Mouse (Mus musculus) heart, embryonic 14.5 days (tissue): ENCODE measurements around the gene Aoc1. TPM values are rescaled to one million over a fixed set of nuclear protein-coding genes. Genes with fewer than 3 reads are reported as not detected.

Experiments used
- ATAC-seq: fragments of 200-750 bp; cut with Nextera tagmentation; 2 replicates; pipeline ENCODE4 v1.8.0; 2017; ENCODE audit warnings: low read depth, moderate TSS enrichment; ENCODE audit not compliant: insufficient number of reproducible peaks, insufficient read depth, low FRiP score
- H3K27ac ChIP-seq, 2 experiments: fragments of 200-500 bp in 1 of 2; fragments of 300-500 bp in 1 of 2; sonication (generic) in 1 of 2; replicated peaks in 1 of 2; 2 replicates each; pipeline ENCODE4 v1.5.1; 2012 to 2014; ENCODE audit warnings: low read depth in 2 of 2, low read length in 2 of 2, control low read depth in 1 of 2, mild to moderate bottlenecking in 1 of 2, mixed read lengths in 1 of 2; ENCODE audit not compliant: control insufficient read depth in 1 of 2, insufficient read depth in 1 of 2
- H3K27me3 ChIP-seq: fragments of 300-500 bp; sonication (generic); 2 replicates; pipeline ENCODE4 v1.6.1; 2014; ENCODE audit warnings: mild to moderate bottlenecking, low read length, control low read depth; ENCODE audit not compliant: control insufficient read depth, insufficient read depth
- H3K36me3 ChIP-seq: fragments of 300-500 bp; sonication (generic); 2 replicates; pipeline ENCODE4 v1.6.1; 2014; ENCODE audit warnings: mild to moderate bottlenecking, control low read depth, low read length, mixed read lengths; ENCODE audit not compliant: control insufficient read depth, insufficient read depth
- H3K4me1 ChIP-seq, 2 experiments: fragments of 200-500 bp in 1 of 2; fragments of 300-500 bp in 1 of 2; sonication (generic) in 1 of 2; 2 replicates each; pipeline ENCODE4 v1.6.1; 2012 to 2014; ENCODE audit warnings: low read length in 2 of 2, control low read depth in 1 of 2, mixed read lengths in 1 of 2; ENCODE audit not compliant: control insufficient read depth in 2 of 2, insufficient read depth in 2 of 2
- H3K4me2 ChIP-seq: fragments of 300-500 bp; sonication (generic); 2 replicates; pipeline ENCODE4 v1.6.1; 2014; ENCODE audit warnings: mild to moderate bottlenecking, low read length
- H3K4me3 ChIP-seq, 2 experiments: fragments of 200-500 bp in 1 of 2; fragments of 300-500 bp in 1 of 2; sonication (generic) in 1 of 2; 2 replicates each; pipeline ENCODE4 v1.5.1; 2012 to 2014; ENCODE audit warnings: low read length in 2 of 2, mild to moderate bottlenecking in 2 of 2, control low read depth in 1 of 2, low read depth in 1 of 2, moderate library complexity in 1 of 2; ENCODE audit not compliant: control insufficient read depth in 1 of 2, insufficient read depth in 1 of 2
- H3K9ac ChIP-seq: fragments of 300-500 bp; sonication (generic); 2 replicates; pipeline ENCODE4 v1.6.1; 2014; ENCODE audit warnings: mild to moderate bottlenecking, low read length
- H3K9me3 ChIP-seq: fragments of 300-500 bp; sonication (generic); 2 replicates; pipeline ENCODE4 v1.6.1; 2016; ENCODE audit warnings: low read length, control low read depth; ENCODE audit not compliant: control insufficient read depth
- WGBS: fragments of 180-500 bp; shearing (Covaris S2); extraction: QIAGEN DNeasy Blood & Tissue Kit; methylation state at CpG from one replicate; pipeline ENCODE4 v1.1.7; 2014; 5-methylcytosine and 5-hydroxymethylcytosine counted together
- polyA plus RNA-seq: library from polyadenylated mRNA; unstranded; fragments of >200 nt; fragmentation: Nextera tagmentation; extraction: Ambion mirVana; gene quantifications from 2 replicates; pipeline ENCODE4 v1.2.1, GENCODE M21; 2014

Gene Aoc1
- polyA plus RNA-seq, 1 experiment from 2014 or later: not detected

DNA sequence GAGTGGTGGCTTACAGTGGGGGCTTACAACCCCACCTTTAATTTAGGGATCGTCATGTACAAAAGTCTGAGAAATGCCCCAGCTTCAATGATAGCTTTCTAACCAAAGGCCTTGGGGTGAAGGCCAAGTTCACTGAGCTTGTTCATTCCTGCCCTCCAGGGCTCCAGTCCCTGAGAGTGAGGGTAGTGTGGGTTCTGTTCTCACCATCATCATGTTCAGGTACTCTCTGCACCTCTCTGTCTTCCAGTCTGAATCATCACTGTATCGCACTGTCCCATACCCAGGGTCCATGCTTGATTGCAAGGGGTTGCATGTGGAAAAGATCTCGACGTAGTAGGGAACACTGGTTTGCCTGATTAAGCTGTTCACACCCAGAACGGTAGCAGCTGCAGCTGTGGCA is 37.5 kb upstream of the Aoc1 start:
- peaks cover 4 to 19% of the 10 kb centered on the region in 2 experiments; a peak in 3 of 4 replicates for H3K4me1 ChIP-seq
- H3K9me3 ChIP-seq: no peaks in the 10 kb centered on the region
- H3K27ac ChIP-seq: no peak overlapping the region
- H3K4me3 ChIP-seq: no peak overlapping the region
- no peak overlapping the region for H3K4me2 ChIP-seq
- no peak for ATAC-seq
- WGBS: 74% methylated on average over 5 of the region's 5 CpGs
- H3K36me3 ChIP-seq: peaks cover 58% of the 10 kb centered on the region
- H3K9ac ChIP-seq: no peak overlapping the region
- no peaks in the 10 kb centered on the region for H3K27me3 ChIP-seq

GRCm38 (mm10) chr6:48836146-48836545 is 36.5 kb upstream of the Aoc1 start:
- Histone ChIP-seq H3K4me1 (peaks cover 5 to 19% of the 10 kb centered on the region in 2 experiments; a peak in 3 of 4 replicates), H3K9ac (no peak overlapping the region), H3K36me3 (peaks cover 58% of the 10 kb centered on the region), H3K4me3 (no peak overlapping the region), H3K9me3 (no peaks in the 10 kb centered on the region), H3K27me3 (no peaks in the 10 kb centered on the region), H3K27ac (no peak overlapping the region), H3K4me2 (no peak overlapping the region)
- no peak for ATAC-seq
- 83% methylated on average over 5 of the region's 5 CpGs for WGBS

DNA sequence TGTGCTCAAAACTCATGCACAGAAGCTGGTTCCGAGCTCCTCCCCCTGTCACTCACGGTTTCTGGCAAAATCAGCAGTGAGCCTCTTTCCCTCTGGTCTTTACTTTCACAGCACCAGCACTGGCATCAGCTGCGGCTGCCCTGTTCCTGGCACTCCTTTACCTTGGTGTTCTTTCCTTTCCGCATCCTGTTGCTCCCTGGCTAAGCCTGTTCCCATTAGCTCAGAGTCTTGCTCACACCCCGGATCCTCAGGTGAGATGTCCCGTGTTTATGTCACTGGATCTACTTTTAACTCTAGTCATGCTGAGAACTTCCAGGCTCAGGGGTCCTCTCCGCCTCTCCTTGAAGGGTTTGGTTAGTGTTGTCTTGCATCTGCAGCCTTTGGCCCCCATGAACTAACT is 35.2 kb upstream of the Aoc1 start:
- H3K4me3 ChIP-seq: no peak overlapping the region
- ATAC-seq: no peak
- WGBS: 81% methylated on average over 7 of the region's 7 CpGs

DNA sequence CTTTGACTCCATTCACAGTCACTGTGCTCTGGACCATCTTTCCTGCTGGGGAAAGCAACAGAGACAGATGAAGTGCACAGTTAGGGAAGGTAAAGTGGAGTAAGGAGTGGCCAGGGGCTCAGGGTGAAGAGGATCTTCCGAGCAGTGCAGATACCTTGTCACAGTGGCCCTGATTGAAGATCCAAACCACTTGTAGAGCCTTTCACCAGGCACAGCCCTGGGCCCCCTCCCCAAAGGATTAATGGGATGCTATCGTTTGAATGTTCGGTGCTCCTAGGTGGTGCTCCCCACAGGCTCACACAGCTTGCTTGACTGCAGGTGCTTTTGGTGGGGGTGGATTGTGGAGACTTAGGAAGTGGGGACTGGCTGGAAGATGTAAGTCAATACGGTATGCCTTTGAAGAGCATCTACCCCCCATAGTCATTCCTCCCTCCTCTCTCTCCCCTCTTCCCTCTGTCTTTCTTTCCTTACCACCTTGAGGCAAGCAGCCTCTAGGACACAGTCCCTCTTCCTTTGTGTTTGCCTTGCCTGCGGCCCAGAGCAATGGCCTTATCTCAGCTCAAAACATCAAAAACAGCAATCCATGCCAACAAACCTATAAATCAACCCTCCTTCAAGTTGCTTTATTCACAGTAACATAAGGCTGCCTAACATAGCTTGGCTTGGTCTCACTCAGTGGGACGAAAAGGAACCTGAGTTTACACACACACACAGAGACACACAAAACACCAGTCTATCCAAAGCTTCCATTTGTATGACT is 34.2 kb upstream of the Aoc1 start:
- H3K4me3 ChIP-seq: no peak overlapping the region
- peak overlapping the region; percentile 75 for H3K4me2 ChIP-seq
- H3K27me3 ChIP-seq: no peaks in the 10 kb centered on the region
- H3K9ac ChIP-seq: no peak overlapping the region
- WGBS: 74% methylated on average over 6 of the region's 6 CpGs
- no peaks in the 10 kb centered on the region for H3K9me3 ChIP-seq
- ATAC-seq: no peak
- H3K4me1 ChIP-seq: peaks cover 11 to 31% of the 10 kb centered on the region in 2 experiments
- H3K27ac ChIP-seq: no peak overlapping the region
- H3K36me3 ChIP-seq: peaks cover 62% of the 10 kb centered on the region

More for the DNA sequence above, 35.2 kb upstream of the Aoc1 start:
- H3K9ac ChIP-seq: no peak overlapping the region
- H3K4me1 ChIP-seq: peaks cover 11 to 30% of the 10 kb centered on the region in 2 experiments
- peaks cover 60% of the 10 kb centered on the region for H3K36me3 ChIP-seq
- H3K4me2 ChIP-seq: no peak overlapping the region
- no peaks in the 10 kb centered on the region for H3K9me3 ChIP-seq
- H3K27me3 ChIP-seq: no peaks in the 10 kb centered on the region
- H3K27ac ChIP-seq: no peak overlapping the region

DNA sequence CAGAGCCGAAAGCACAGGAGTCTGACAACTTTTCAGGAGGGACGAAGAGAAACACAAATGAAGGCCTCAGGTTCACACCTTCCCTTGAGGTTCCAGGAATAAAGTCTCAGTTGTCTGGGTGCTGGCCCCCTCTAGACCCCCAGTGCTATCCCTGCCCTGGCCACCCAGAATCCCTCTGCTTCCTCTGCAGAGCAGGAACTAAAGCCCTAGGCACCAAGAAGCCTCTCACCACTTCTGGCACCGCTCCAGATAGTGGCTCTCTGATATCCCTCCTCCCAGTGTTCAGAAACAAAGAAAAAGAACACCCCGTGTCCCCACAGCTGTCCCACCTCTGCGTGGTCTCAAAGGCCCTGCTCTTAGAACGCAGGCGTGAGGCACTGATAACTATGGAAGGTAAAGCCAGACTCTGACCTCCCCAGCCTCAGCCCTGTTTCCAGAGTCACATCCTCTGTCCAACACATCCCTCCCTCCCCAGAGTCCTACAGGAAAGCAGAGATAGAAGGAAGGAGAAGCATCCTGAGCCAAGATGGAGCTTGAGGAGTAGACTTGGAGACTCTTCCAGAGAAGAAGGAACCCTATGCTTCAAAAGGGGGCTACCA is 32.2 kb upstream of the Aoc1 start, which contains the start of gene Tmem176a:
Tmem176a (plus strand) TSS at position 549 of the 599 bp plus-strand sequence.
- 0 out of 2 replicates have a peak, but pooled peaks have one; percentile 15 for ATAC-seq
- peaks cover 61% of the 10 kb centered on the region for H3K36me3 ChIP-seq
- H3K4me3 ChIP-seq: peak within 1 kb of the TSS; percentile 42 to 59
- no peaks in the 10 kb centered on the region for H3K27me3 ChIP-seq
- peak within 1 kb of the TSS; percentile 75 for H3K4me2 ChIP-seq
- peak within 1 kb of the TSS; percentile 87 to 94 for H3K27ac ChIP-seq
- peaks cover 11 to 31% of the 10 kb centered on the region in 2 experiments for H3K4me1 ChIP-seq
- WGBS: 5% methylated on average over 7 of the region's 7 CpGs
- H3K9ac ChIP-seq: peak within 1 kb of the TSS; percentile 79
- H3K9me3 ChIP-seq: no peaks in the 10 kb centered on the region

DNA sequence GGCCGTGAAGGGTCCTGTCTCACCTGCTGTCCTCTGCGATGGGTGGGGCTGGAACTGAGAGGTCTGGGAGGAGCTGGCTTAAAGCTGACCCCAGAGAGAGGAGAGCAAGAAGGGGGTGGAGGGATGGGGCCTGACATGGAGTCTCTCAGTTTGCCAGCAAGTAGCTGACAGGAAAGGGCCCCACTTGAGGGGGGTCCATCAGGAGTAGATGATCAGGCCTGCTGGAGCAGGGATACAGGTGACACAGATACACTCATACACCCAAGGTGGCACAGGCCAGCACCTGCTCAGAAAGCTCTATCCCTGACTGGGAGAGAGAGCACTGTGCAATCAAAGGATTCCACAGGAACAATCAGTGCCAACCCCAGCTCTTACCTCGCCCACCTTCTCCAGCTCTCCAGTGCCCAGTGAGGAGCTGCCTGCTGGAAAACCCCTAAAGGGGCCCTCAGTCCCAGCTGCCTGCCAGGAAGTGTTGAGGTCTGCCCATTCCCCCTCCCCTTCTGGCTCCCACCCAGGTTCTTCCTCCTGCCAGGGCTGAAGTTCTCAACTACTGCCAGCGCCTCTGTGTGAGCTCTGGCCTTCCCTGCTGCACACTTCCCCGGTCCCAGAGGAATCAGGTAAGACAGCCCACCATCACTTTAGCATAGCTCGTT is 31.6 kb upstream of the Aoc1 start, which contains the start of gene Tmem176b:
Tmem176b (minus strand) TSS at position 524 of the 653 bp plus-strand sequence.
- peaks cover 58% of the 10 kb centered on the region for H3K36me3 ChIP-seq
- H3K4me3 ChIP-seq: peak within 1 kb of the TSS; percentile 42 to 59
- peak; percentile 94 for ATAC-seq
- WGBS: under 1% methylated on average over 6 of the region's 6 CpGs
- H3K9ac ChIP-seq: peak within 1 kb of the TSS; percentile 79
- peak within 1 kb of the TSS; percentile 75 for H3K4me2 ChIP-seq
- peak within 1 kb of the TSS; percentile 87 to 94 for H3K27ac ChIP-seq
- H3K27me3 ChIP-seq: no peaks in the 10 kb centered on the region
- H3K4me1 ChIP-seq: peaks cover 11 to 31% of the 10 kb centered on the region in 2 experiments
- no peaks in the 10 kb centered on the region for H3K9me3 ChIP-seq

- peak overlapping the region; percentile 75 for H3K4me2 ChIP-seq
- ATAC-seq: no peak
- 59% methylated on average over 11 of the region's 11 CpGs for WGBS
- H3K27ac ChIP-seq: peak overlapping the region; percentile 86 to 87; a peak in 3 of 4 replicates
- H3K36me3 ChIP-seq: peaks cover 46% of the 10 kb centered on the region
- H3K27me3 ChIP-seq: no peaks in the 10 kb centered on the region
- H3K4me3 ChIP-seq: peak overlapping the region; percentile 42 to 54; a peak in 3 of 4 replicates
- H3K9me3 ChIP-seq: no peaks in the 10 kb centered on the region
- H3K4me1 ChIP-seq: peaks cover 11 to 31% of the 10 kb centered on the region in 2 experiments
- peak overlapping the region; percentile 68 for H3K9ac ChIP-seq
Observed at GRCm38 (mm10) chr6:48842111-48842842, 30.4 kb upstream of the Aoc1 start.
